Mouse (Mus musculus) regulatory T cell (primary cell): Measurements from ENCODE around the gene Apol7b.

Experiments used
- in situ Hi-C: fragments of 300-600 bp; cut with MboI, MseI; formaldehyde crosslinking; loops from one replicate; pipeline ENCODE4 v1.15.1; 2025; ENCODE audit warnings: high pct_unique_total_duplicates

Apol7b gene

DNA sequence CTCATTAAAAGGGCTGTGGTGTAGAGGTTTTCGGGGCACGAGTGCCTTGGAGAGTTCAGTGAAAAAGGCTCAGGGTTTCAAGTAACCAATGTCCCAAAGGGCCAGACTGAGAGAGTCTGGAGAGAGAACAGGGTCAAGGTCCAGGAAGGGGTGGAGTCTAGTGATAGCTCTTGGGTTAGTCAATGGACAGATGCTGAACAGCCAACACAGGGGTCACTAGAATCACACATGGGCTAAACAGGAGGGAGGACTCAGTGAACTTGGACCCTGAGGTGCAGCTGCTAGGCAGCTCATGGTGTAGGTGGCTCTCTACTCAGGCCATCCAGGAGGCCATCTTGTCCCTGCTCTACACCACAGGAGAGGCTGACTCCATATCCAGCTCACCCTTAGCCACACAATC lies 59.8 kb downstream of the Apol7b start:
- in situ Hi-C loops, result no loop called here

DNA sequence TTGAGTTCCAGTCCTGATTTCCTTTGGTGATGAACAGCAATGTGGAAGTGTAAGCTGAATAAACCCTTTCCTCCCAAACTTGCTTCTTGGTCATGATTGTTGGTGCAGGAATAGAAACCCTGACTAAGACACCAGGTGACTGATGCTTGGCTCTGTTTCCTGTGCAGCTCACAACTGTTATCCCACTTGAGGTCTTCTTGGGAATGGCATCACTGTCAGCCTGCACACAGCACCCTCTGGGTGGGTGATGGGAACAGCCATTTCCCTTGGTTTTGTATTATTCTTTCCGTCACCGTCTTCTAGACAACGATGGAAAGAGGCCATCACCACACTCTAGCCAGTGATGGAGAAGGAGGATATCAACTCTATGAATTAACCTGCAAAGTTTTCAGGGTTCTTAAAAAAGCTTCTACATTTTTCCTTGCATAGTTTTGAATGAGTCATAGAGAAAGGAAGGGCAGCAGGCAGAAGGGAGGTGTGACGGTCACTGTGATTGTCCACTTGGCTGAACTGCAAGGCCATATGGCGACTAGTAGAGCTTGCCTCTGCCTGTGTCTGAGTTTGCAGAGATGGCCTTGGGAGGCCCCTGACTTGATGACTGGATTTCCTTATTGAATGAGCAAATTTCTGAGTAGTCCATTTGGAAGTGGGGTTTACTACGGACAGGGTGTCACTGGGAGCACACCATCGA lies 62.8 kb downstream of the Apol7b start:
- in situ Hi-C loops, result no loop called here

DNA sequence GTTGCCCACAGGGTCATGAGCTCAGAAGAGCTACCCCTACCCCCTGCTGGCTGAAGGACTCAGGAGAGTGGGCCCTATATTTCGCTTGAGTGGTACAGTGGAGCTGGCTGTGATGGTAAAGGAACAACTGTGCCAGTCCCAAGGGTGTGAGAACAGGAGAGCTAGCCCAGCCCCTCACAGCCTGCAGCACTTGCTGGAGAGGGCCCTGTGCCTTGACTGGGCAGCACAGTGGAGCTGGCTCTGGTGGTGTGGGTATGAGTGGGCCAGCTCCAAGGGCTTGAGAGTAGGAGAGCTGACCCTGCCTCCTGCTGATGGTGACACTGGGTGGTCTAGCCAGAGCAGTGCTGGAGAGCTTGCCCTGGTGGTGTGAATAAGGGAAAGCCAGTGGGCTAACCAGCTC lies 64.4 kb downstream of the Apol7b start:
- in situ Hi-C loops, result no loop called here

DNA sequence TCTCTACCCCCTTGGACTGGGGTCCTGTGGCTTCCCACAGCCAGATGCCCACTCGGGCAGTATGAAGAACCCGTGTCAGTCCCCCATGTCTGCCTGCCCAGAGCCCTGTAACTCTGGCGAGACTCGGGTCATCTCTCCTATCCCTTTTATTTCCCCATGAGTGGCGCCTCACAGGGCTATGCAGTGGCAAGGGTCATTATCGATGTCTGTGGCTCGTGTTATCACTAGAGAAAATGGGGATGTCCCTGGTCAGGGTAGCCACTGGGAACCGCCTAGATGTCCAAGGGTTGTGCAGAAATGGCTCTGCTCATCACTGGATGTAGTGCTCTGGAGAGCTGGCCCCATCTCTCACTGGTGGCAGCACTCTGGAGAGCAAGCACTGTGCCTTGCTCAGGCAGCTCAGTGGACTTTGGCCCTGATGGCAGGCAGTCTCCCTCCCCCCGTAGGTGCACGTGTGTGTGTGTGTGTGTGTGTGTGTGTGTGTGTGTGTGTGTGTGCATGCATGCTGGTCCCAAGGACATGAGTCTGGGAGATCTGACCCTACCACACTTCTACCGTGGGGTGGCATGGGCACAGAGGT lies 64.9 kb downstream of the Apol7b start:
- in situ Hi-C loops, result no loop called here

DNA sequence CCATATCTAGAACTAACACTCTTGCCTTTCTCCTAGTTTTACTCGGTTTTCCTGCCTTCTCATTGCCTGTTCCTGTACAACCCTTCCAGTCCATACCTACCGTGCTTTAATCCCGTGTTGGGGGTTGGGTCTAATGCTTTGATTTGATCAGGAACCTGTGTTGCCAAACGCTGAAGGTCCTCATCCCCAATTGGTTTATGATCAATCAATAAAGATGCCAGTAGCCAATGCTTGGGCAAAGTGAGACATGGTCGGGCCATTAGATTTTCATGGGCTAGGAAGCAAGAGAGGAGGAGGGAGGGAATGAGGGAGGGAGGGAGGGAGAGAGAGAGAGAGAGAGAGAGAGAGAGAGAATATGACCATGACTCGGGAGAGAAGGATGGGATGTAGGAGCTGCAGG lies 65.8 kb downstream of the Apol7b start:
- in situ Hi-C loops, result no loop called here

DNA sequence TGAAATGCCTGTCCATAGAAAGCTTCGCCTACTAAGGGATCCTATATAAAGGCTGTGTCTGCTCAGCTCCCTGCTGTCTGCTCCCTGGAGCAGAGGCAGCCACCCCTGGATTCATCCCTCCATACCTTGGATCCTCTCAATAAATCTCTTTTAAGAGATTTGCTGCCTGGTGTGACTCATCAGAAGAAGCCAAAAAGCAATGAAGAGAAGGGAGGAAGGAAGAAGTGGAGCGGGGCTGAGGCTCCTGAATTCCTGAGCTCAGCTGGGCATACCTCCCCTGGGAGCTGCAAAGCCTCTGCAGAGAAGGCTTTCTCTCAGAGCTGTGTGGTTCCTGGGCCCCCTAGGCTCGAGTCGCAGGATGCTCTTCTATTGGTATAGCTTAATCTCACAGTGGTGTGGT lies 67.4 kb downstream of the Apol7b start:
- in situ Hi-C loops, result no loop called here

DNA sequence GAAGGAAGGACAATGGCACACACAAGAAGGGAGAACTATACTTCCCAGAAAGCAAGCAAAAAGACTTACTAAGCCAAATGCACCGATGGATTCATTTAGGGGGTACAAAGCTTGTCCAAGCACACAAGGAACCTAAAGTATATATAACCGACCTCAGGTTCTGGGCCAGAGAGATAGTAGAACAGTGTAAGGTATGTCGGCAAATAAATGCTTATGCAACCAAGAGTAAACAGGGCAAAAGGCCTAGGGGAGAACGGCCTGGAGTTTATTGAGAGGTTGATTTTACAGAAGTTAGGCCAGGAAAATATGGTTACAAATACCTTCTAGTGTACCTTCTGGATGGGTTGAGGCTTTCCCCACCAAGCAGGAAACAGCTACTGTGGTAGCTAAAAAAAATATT lies 69.9 kb downstream of the Apol7b start:
- in situ Hi-C loops, result no loop called here

DNA sequence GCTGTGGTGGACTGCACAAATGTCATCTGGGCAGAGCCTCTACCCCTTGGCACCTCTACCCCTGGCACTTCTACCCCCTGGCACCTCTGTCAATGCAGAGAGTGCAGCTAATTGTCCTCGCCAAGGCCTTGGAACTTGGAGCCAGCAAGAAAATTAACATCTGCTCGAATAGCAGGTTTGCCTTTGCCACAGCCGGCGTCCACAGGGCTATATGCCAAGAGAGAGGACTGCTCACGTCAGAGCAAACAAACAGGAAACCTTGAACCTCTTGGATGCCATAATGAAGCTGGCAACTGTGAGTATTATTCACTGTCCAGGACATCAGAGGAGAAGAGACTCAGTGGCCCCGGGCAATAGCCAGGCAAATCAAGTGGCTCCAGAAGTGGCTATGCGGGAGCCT lies 70.4 kb downstream of the Apol7b start:
- in situ Hi-C loops, result no loop called here
